Mouse (Mus musculus): ENCODE results near the gene Atad1. TPM values are rescaled to one million over a fixed set of nuclear protein-coding genes. Genes with fewer than 3 reads are reported as not detected.

Atad1 gene
- total RNA-seq, 2 experiments from 2014 or later: 91.3 to 96.5 TPM

DNA sequence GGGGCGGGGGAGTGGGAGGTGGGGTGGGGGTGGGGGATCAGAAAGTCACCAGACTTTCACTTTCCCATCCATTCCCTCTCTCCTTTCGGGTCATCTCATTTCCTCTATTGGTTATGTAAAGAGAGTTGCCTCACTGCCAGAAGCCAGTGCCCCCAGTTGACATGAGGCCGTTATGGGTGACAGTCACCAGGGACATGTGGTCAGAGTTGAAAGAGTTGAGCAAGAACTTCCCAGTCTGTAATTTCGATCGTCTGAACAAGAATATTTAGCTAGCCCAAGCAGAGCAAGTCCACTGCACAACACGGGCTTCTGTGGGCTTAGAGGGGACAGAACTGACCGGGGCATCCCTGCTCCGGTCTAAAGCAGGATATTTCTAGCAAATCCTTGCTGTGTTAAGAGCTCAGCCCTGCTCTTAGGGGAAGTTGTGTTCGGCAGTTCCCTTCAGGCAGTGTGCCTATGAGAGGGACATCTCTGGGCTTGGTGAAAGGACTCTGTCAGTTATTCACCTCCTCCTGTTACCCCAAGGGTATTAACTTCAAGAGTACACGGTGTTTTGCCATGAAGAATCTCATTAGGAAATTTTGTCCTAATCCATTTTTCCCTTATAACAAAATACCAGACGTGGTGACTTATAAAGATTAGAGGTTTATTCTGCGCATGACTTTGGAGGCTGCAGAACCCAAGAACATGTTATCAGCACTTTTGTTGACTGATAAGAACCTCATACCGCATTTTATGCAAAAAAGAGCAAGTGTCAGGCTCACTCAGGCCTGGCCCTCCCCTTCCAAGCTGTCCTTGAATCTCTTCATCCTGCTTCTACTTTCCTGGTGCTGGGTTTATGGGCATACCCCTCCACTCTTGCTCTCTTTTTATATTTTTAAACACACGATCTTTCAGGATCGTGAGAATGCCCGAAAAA lies 102.0 kb downstream of the Atad1 start:
- no peak for TF ChIP-seq CTCF (IDR thresholded peaks at IDR 0.05)
- DNase-seq (ENCODE audit: extremely low spot score in 1 of 2, low spot score in 2 of 2): no peak
- H3K4me3 ChIP-seq: no peak overlapping the region
- intact Hi-C loops (cut with DNase I): no loop called here
- H3K27ac ChIP-seq: no peak overlapping the region

DNA sequence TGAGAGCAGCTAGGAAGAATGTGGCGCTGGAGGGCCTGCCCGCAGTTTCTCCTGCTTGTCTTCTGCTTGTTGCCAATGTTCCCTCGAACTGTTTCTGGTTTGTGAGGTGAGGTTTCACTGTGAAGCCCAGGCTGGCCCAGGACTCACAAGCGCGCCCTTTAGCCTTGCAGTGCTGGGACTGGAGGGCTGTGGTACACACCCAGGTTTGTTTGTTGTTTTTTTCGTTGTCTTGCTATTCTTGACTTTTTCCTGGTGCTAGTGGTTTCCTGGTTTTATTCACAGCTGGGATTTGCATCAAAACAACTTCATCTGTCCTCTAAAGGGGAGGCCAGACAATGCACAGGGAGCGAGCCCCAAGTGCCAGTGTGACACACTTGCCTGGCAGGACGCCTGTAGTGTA lies 104.7 kb downstream of the Atad1 start:
- intact Hi-C loops (cut with DNase I): no loop called here
- no peak for TF ChIP-seq CTCF (IDR thresholded peaks at IDR 0.05)
- no peak overlapping the region for H3K4me3 ChIP-seq
- no peak overlapping the region for H3K27ac ChIP-seq
- DNase-seq (ENCODE audit: extremely low spot score in 1 of 2, low spot score in 2 of 2): no peak

DNA sequence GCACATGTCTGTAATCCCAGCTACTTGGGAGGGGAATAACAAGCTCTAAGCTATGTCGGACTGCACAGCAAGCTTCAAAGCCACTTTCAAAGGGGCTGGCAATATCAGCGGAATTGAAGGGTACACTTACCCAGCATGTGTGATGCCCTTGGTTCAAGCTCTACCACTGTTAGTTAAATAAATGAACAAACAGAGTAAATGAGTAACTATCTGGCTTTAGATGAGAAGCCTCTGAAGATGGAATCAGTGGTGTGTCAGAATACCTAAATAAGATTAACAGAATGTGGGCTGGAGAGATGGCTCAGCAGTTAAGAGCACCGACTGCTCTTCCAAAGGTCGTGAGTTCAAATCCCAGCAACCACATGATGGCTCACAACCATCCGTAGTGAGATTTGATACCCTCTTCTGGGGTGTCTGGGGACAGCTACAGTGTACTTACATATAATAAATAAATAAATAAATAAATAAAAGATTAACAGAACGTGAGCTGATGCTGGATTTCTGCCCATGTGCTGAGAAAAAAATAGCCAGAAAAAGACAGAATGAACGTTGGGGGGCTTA lies 110.9 kb downstream of the Atad1 start:
- intact Hi-C loops (cut with DNase I): no loop called here
- TF ChIP-seq CTCF (IDR thresholded peaks at IDR 0.05): no peak
- no peak for DNase-seq (ENCODE audit: extremely low spot score in 1 of 2, low spot score in 2 of 2)
- H3K27ac ChIP-seq: no peak overlapping the region
- no peak overlapping the region for H3K4me3 ChIP-seq

DNA sequence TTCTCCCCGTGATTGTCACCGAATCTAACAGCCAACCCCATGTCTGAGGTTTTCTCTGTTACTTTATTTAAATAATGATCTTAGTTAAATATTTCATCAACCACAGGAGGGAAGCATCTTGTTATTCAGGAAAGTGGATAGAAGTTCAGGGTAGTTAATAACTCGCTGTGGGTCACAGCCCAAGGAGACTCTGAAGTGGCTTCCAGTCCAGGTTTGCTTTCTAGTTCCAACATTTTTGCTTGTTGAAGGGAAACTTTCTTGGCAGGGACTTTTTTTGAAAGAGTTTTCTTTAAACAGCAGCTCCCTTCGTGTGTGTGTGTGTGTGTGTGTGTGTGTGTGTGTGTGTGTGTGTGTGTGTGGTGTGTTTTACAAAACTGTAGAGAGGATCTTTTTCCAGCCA lies 112.0 kb downstream of the Atad1 start:
- intact Hi-C loops (cut with DNase I): no loop called here
- Histone ChIP-seq H3K27ac (no peak overlapping the region), H3K4me3 (no peak overlapping the region)
- DNase-seq (ENCODE audit: extremely low spot score in 1 of 2, low spot score in 2 of 2): no peak
- no peak for TF ChIP-seq CTCF (IDR thresholded peaks at IDR 0.05)

DNA sequence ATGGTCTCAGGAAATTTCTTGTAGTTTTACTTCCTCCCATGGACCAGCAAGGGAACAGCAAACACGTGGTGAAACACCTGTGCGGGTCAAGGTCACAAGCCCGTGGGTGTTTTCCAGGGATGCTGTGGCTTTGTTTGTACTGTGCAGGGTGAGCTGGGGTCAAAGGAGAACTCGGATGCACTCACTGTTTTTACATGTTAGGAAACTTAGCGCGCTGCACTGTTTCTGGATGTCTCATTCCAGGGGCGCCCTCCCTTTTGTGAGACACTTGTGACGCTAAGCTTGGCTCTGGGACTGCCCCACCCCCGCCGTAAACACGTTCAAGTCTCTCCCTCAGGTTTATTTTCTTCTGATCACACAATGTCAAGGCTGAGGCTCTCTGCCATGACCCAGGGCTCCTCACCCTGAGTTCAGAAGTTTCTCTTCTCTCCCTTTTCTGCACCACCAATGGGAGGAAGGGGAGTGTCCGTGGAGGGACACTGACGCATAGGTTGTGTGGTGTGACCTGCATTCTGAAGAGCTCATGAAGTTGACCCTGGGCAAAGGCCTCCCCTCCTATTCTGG lies 112.7 kb downstream of the Atad1 start:
- TF ChIP-seq CTCF (IDR thresholded peaks at IDR 0.05): no peak
- intact Hi-C loops (cut with DNase I): no loop called here
- no peak for DNase-seq (ENCODE audit: extremely low spot score in 1 of 2, low spot score in 2 of 2)

GRCm38 (mm10) chr19:32622142-32622541 lies 117.4 kb downstream of the Atad1 start:
- no peak overlapping the region for H3K4me3 ChIP-seq
- intact Hi-C loops (cut with DNase I): no loop called here
- no peak for TF ChIP-seq CTCF (IDR thresholded peaks at IDR 0.05)

More for the DNA sequence above, 112.7 kb downstream of the Atad1 start:
- no peak overlapping the region for H3K27ac ChIP-seq
- H3K4me3 ChIP-seq: no peak overlapping the region

More at GRCm38 (mm10) chr19:32622142-32622541, 117.4 kb downstream of the Atad1 start:
- no peak for DNase-seq (ENCODE audit: extremely low spot score in 1 of 2, low spot score in 2 of 2)
- no peak overlapping the region for H3K27ac ChIP-seq

Other genes starting within 250 kb of the Atad1 start
- 1 to 10 TPM; 8.1 to 9.8 TPM for gene Papss2, start 144.0 kb downstream of the Atad1 start, total RNA-seq (2021)
- 100 to 1,000 TPM; 141 to 154 TPM for gene Pten, start 17.7 kb upstream of the Atad1 start, total RNA-seq (2021)